Mouse (Mus musculus): ENCODE measurements around the gene Gm10840.

DNA sequence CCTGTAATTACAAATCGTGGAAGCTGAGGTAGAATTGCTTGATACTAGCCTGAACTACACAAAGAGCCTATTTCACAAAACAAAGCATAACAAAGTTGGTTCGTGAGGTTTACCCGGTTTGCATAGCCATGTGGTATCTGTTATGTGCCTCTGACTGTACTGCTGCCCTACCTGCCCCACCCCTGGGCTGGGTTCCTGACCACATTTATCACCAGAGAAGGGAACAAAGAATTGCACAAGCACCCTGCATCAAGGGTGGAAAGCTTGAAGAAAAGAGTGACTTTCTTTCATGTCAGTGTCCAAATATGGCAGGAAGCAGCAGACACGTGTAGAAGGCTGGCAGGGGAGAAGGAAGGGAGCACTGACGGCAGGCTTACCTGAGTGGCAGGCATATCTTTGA is 6.8 kb downstream of the Gm10840 start:
- TF ChIP-seq HCFC1 (IDR thresholded peaks at IDR 0.05; ENCODE audit: borderline replicate concordance, insufficient read depth, low read length) (no peak), CHD2 (IDR thresholded peaks at IDR 0.05; ENCODE audit: low read depth, low read length) (no peak), ZC3H11A (IDR thresholded peaks at IDR 0.05; ENCODE audit: borderline replicate concordance, low read depth, low read length) (no peak), MAFK (IDR thresholded peaks at IDR 0.05; ENCODE audit: insufficient read depth, low read depth, low read length) (no peak), ZNF384 (IDR thresholded peaks at IDR 0.05; ENCODE audit: low read depth, low read length) (no peak)

Data from ES-E14 (cell line).